Mouse (Mus musculus): ENCODE results near the gene Rnf180.

DNA sequence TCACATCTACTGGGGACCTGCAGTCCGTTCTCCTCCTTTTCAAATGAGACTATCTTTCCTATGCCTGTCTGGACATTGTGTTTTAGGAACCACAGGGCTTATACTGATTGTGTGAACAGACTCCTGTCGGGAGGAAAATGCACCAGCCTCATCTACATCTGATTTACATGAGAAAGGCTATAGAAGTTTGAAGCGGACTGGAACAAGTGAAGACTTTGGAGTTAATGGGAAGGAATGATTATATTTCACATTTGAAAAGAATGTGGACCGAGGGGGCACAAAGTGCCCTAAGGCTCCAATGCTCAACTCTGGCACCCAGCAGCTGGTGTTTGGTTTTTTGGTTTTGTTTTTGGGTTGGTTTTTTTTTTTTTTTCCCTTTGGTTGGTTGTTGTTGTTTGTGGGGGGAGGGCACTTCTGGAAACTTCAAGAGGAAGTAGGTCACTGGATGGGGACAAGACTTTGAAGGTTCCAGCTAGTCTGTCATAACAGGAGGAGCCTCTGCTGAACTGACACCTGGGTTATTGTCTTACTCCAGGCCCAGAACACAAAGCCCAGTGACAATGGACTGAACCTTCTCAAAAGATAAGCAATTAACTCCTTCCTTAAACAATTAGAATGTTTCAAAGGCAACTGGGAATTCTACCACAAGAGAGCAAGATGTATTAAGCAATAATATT lies 37.7 kb downstream of the Rnf180 start:
- TF ChIP-seq MAZ (IDR thresholded peaks at IDR 0.05; ENCODE audit: low read depth, low read length), result no peak
- TF ChIP-seq USF2 (IDR thresholded peaks at IDR 0.05; ENCODE audit: borderline replicate concordance in 1 of 2, insufficient read depth in 1 of 2, low read depth in 1 of 2, low read length in 2 of 2), result no peak
- TF ChIP-seq CTCF (IDR thresholded peaks at IDR 0.05 in 2 of 3, conservative IDR thresholded peaks at IDR 0.05 in 1 of 3; ENCODE audit: control insufficient read depth in 1 of 3, insufficient read depth in 1 of 3, low read depth in 2 of 3, low read length in 3 of 3, poor library complexity in 1 of 3, severe bottlenecking in 1 of 3), result no peak
- TF ChIP-seq RCOR1 (IDR thresholded peaks at IDR 0.05; ENCODE audit: low read depth, low read length), result no peak
- TF ChIP-seq USF1 (IDR thresholded peaks at IDR 0.05; ENCODE audit: low read depth, low read length), result no peak
- TF ChIP-seq NELFE (IDR thresholded peaks at IDR 0.05; ENCODE audit: low read depth, low read length), result no peak
- no peak for TF ChIP-seq CHD1 (IDR thresholded peaks at IDR 0.05; ENCODE audit: low read depth, low read length)
- TF ChIP-seq CHD2 (IDR thresholded peaks at IDR 0.05; ENCODE audit: low read length), result no peak
- no peak for TF ChIP-seq ZMIZ1 (IDR thresholded peaks at IDR 0.05; ENCODE audit: low read depth, low read length)

Data from MEL (cell line).